Mouse (Mus musculus) embryonic facial prominence, embryonic 12.5 days (tissue): ENCODE measurements around the gene Nab2. TPM values are rescaled to one million over a fixed set of nuclear protein-coding genes. Genes with fewer than 3 reads are reported as not detected.

Experiments used
- ATAC-seq: fragments of 200-750 bp; cut with Nextera tagmentation; 2 replicates; pipeline ENCODE4 v1.8.0; 2017; ENCODE audit not compliant: insufficient number of reproducible peaks, insufficient read depth, low FRiP score, low TSS enrichment
- H3K27ac ChIP-seq: fragments of 300-500 bp; sonication (generic); 2 replicates; pipeline ENCODE4 v1.5.1; 2016; ENCODE audit warnings: mild to moderate bottlenecking
- H3K27me3 ChIP-seq: fragments of 300-500 bp; sonication (generic); 2 replicates; pipeline ENCODE4 v1.6.1; 2016; ENCODE audit warnings: mild to moderate bottlenecking, moderate library complexity
- H3K36me3 ChIP-seq: fragments of 300-500 bp; sonication (generic); 2 replicates; pipeline ENCODE4 v1.6.1; 2016; ENCODE audit warnings: mild to moderate bottlenecking
- H3K4me1 ChIP-seq: fragments of 300-500 bp; sonication (generic); 2 replicates; pipeline ENCODE4 v1.6.1; 2016
- H3K4me2 ChIP-seq: fragments of 300-500 bp; sonication (generic); replicated peaks from 2 replicates; pipeline ENCODE4 v1.6.1; 2016; ENCODE audit warnings: mild to moderate bottlenecking, moderate library complexity
- H3K4me3 ChIP-seq: fragments of 300-500 bp; sonication (generic); 2 replicates; pipeline ENCODE4 v1.5.1; 2016; ENCODE audit warnings: mild to moderate bottlenecking
- H3K9ac ChIP-seq: fragments of 300-500 bp; sonication (generic); 2 replicates; pipeline ENCODE4 v1.6.1; 2016; ENCODE audit warnings: mild to moderate bottlenecking, moderate library complexity
- H3K9me3 ChIP-seq: fragments of 300-500 bp; sonication (generic); 2 replicates; pipeline ENCODE4 v1.6.1; 2016; ENCODE audit warnings: mild to moderate bottlenecking, moderate library complexity
- WGBS: fragments of 180-500 bp; shearing (Covaris S2); methylation state at CpG from one replicate; pipeline ENCODE4 v1.1.7; 2016; 5-methylcytosine and 5-hydroxymethylcytosine counted together
- polyA plus RNA-seq: library from polyadenylated mRNA; unstranded; fragments of >200 nt; fragmentation: Nextera tagmentation; extraction: Ambion mirVana; gene quantifications from 2 replicates; pipeline ENCODE4 v1.2.1, GENCODE M21; 2016

Gene Nab2
- polyA plus RNA-seq, 1 experiment from 2014 or later: 18.8 TPM

- Histone ChIP-seq H3K4me2 (no peak overlapping the region), H3K27ac (no peak overlapping the region), H3K9me3 (no peaks in the 10 kb centered on the region), H3K36me3 (no peaks in the 10 kb centered on the region), H3K27me3 (no peaks in the 10 kb centered on the region), H3K4me3 (no peak overlapping the region), H3K9ac (no peak overlapping the region), H3K4me1 (peaks cover 15% of the 10 kb centered on the region)
- WGBS: 95% methylated on average over 2 of the region's 2 CpGs
- ATAC-seq: no peak
Measured at GRCm38 (mm10) chr10:127670185-127670584, 1.8 kb upstream of the Nab2 start.

DNA sequence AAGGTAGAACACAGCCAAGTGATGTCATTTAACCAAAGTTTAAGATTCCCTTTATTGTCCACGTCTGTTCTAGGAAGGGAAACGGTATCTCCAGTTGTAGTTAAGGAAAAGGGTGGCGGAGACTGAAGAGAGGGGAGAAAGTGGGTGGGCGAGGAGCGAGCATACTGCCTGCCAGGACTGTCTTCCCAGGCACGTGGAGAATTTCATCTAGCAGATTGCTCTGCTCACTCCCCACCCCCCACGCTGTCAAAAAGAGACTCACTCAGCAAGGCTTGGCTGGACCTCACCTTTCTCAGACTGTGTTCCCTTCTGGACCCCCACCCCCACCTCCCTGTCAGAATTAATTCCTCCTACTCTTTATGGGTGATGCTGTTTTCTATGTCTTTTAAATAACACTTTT, 802 bp upstream of the Nab2 start:
- Histone ChIP-seq H3K27ac (peak overlapping the region; percentile 99), H3K4me3 (peak overlapping the region; percentile 78), H3K9ac (peak overlapping the region; percentile 16; the same call in 1 of the 2 replicates), H3K4me1 (peaks cover 25% of the 10 kb centered on the region), H3K36me3 (peaks cover 5% of the 10 kb centered on the region), H3K9me3 (no peaks in the 10 kb centered on the region), H3K4me2 (peak overlapping the region; percentile 86), H3K27me3 (no peaks in the 10 kb centered on the region)
- ATAC-seq: no peak
- WGBS: 5% methylated on average over 7 of the region's 7 CpGs

GRCm38 (mm10) chr10:127667269-127668092, 887 bp downstream of the Nab2 start:
- Histone ChIP-seq H3K9ac (peak overlapping the region; percentile 90), H3K4me3 (peak overlapping the region; percentile 78), H3K27ac (peak overlapping the region; percentile 99), H3K27me3 (no peaks in the 10 kb centered on the region), H3K4me2 (peak overlapping the region; percentile 86), H3K36me3 (peaks cover 17% of the 10 kb centered on the region), H3K4me1 (peaks cover 42% of the 10 kb centered on the region), H3K9me3 (no peaks in the 10 kb centered on the region)
- under 1% methylated on average over 34 of the region's 35 CpGs for WGBS
- ATAC-seq: peak; percentile 52

DNA sequence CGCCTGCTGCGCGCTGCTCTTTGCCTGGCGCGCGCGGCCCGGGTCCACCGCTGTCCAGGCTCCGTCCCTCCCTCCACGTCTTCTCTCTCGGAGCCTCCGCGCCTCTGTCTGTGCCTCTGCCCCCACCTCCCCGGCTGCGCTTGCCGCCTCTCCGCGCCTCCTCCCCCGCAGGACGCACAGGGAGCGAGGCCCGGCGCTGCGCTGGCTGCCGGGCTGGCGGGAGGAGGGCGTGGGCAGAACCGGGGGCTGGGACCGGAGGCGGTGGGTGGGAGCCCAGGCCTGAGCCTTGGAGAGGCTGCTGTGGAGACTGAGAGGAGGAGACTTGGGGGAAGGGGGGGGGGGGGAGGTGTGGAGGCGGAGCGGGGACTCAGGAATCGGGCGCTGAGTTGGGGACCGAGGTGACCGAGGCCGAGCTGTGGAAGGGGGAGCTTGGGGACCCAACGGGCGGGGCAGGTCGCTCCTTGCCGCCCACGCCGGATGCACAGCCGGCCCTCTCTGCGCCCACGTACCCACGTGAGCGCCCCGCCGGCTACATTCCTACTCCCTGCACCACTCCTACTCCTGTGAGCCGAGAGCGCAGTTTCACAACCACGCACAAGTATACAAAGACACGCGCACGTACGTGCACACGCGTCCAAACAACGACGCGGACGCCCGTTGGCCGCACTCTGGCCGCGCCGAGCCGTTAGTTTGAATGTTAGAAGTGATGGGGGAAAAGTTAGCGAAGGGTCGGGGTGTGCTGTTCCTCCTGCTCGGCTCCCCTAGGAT, 1.7 kb downstream of the Nab2 start, which contains the start of gene Nemp1:
Gene Nemp1, plus strand, starts transcription at position 401 of the 768 bp plus-strand sequence.
- WGBS: under 1% methylated on average over 63 of the region's 73 CpGs

GRCm38 (mm10) chr10:127665366-127666181, 2.8 kb downstream of the Nab2 start:
- ATAC-seq: no peak
- Histone ChIP-seq H3K9ac (peak overlapping the region; percentile 90), H3K4me3 (peak overlapping the region; percentile 78), H3K4me1 (peaks cover 58% of the 10 kb centered on the region), H3K27ac (peak overlapping the region; percentile 99), H3K27me3 (no peaks in the 10 kb centered on the region), H3K9me3 (no peaks in the 10 kb centered on the region), H3K4me2 (peak overlapping the region; percentile 86), H3K36me3 (peaks cover 26% of the 10 kb centered on the region)
- WGBS: 3% methylated on average over 14 of the region's 14 CpGs

More for the DNA sequence above, 1.7 kb downstream of the Nab2 start, which contains the start of gene Nemp1:
- no peaks in the 10 kb centered on the region for H3K27me3 ChIP-seq
- peak; percentile 62 for ATAC-seq
- peak within 1 kb of the TSS; percentile 99 for H3K27ac ChIP-seq
- peak within 1 kb of the TSS; percentile 90 for H3K9ac ChIP-seq
- peaks cover 17% of the 10 kb centered on the region for H3K36me3 ChIP-seq
- peak within 1 kb of the TSS; percentile 86 for H3K4me2 ChIP-seq
- peaks cover 50% of the 10 kb centered on the region for H3K4me1 ChIP-seq
- peak within 1 kb of the TSS; percentile 78 for H3K4me3 ChIP-seq
- no peaks in the 10 kb centered on the region for H3K9me3 ChIP-seq

DNA sequence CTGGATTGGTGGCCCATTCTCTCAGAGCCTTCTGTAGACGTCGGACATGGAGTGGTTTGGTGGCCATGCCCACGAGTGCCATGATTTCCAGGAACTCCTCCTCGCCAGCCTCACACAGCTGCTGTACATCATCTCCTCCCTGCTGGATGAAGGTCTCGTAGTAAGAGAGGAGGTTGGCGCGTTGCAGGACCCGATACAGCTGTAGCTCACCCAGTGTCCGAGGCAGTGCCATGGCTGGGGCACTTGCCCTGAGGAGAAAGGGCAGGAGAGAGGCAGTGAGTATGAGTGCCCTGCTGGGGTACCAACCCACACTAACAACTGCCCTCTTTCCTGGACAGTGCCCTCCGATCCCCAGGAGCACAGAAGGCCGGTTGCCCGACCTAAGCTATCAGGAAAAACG, 3.5 kb downstream of the Nab2 start:
- ATAC-seq: no peak
- H3K4me2 ChIP-seq: peak overlapping the region; percentile 86
- no peaks in the 10 kb centered on the region for H3K9me3 ChIP-seq
- 28% methylated on average over 13 of the region's 13 CpGs for WGBS
- peaks cover 58% of the 10 kb centered on the region for H3K4me1 ChIP-seq
- no peak overlapping the region for H3K27ac ChIP-seq
- H3K36me3 ChIP-seq: peaks cover 33% of the 10 kb centered on the region
- peak overlapping the region; percentile 90 for H3K9ac ChIP-seq
- peak overlapping the region; percentile 78 for H3K4me3 ChIP-seq
- no peaks in the 10 kb centered on the region for H3K27me3 ChIP-seq

- Histone ChIP-seq H3K4me2 (peak overlapping the region; percentile 86), H3K27me3 (no peaks in the 10 kb centered on the region), H3K36me3 (peaks cover 34% of the 10 kb centered on the region), H3K27ac (0 out of 2 replicates have a peak overlapping the region, but pooled peaks have one; percentile 85), H3K9me3 (no peaks in the 10 kb centered on the region), H3K4me1 (peaks cover 52% of the 10 kb centered on the region), H3K4me3 (peak overlapping the region; percentile 78), H3K9ac (peak overlapping the region; percentile 90; the same call in 1 of the 2 replicates)
- WGBS: 28% methylated on average over 16 of the region's 16 CpGs
- ATAC-seq: no peak
Measured at GRCm38 (mm10) chr10:127664166-127664565, 4.2 kb downstream of the Nab2 start.

DNA sequence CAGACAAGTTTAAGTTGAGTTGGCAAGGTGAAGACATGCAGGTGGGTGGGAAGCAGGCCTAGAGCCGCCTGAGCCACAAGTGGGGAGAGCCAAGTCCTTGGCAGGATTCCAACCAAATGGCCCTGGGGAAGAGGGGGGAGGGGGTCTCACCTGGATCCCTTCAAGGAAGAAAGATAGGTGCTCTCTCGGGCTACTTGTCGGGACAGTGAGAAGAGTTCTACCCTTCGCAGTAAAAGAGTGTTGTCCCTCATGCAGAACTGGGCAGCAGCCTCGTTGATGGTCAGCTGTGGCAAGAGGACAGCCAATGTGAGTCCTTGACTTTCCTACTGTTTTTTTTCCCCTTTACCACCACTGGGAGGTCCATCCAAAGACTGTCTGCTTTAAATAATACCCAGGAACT, 4.8 kb downstream of the Nab2 start:
- H3K36me3 ChIP-seq: peaks cover 34% of the 10 kb centered on the region
- peak overlapping the region; percentile 85; the same call in 1 of the 2 replicates for H3K27ac ChIP-seq
- H3K27me3 ChIP-seq: no peaks in the 10 kb centered on the region
- H3K4me1 ChIP-seq: peaks cover 52% of the 10 kb centered on the region
- H3K4me2 ChIP-seq: peak overlapping the region; percentile 86
- H3K9me3 ChIP-seq: no peaks in the 10 kb centered on the region
- no peak for ATAC-seq
- WGBS: 27% methylated on average over 5 of the region's 5 CpGs
- H3K4me3 ChIP-seq: 0 out of 2 replicates have a peak overlapping the region, but pooled peaks have one; percentile 15
- no peak overlapping the region for H3K9ac ChIP-seq

- H3K36me3 ChIP-seq: peaks cover 34% of the 10 kb centered on the region
- H3K9ac ChIP-seq: peak overlapping the region; percentile 37
- H3K9me3 ChIP-seq: no peaks in the 10 kb centered on the region
- H3K4me1 ChIP-seq: peaks cover 56% of the 10 kb centered on the region
- H3K27me3 ChIP-seq: no peaks in the 10 kb centered on the region
- peak overlapping the region; percentile 15; the same call in 1 of the 2 replicates for H3K4me3 ChIP-seq
- ATAC-seq: no peak
- H3K4me2 ChIP-seq: peak overlapping the region; percentile 42
- H3K27ac ChIP-seq: peak overlapping the region; percentile 85
- WGBS: 25% methylated on average over 19 of the region's 19 CpGs
Measured at GRCm38 (mm10) chr10:127662666-127663253, 5.6 kb downstream of the Nab2 start.

DNA sequence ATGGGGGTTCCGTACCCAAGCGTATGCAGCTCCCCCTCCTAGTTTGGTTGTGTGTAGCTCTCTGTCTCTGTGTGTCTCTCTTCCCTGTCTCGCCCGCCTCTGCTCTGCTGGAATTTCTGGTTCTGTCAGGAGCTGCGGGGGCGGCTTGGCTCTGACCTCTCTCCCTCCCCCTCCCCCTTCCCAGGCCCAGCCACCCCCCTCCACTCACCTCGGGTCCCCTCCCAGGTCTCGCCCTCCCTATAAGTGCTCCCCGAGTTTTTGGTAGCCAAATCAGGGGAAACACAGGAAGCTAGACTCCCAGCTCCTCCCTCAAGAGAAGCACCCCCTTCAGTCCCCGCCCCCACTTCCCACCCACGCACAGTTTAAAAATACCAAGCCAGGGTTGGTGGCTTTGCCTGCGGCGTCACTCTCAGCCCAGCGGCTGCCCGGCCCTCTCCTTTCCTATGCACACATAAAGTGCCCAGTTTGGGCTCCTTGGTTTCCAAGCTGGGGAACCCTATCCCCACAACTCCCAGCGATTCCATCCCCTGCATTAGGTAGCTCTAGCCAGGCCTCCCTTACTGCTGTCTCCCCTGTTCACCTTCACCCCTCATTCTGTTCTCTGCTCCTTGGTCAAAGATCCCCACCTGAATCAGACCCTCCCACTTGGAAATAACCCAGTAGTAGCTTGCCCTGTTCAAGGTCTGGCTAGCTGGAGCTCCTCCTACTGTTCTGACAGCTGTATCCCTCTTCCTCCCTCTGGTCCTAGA, 6.3 kb downstream of the Nab2 start:
- H3K4me1 ChIP-seq: peaks cover 56% of the 10 kb centered on the region
- WGBS: 10% methylated on average over 16 of the region's 16 CpGs
- peak overlapping the region; percentile 37 for H3K9ac ChIP-seq
- no peaks in the 10 kb centered on the region for H3K27me3 ChIP-seq
- no peaks in the 10 kb centered on the region for H3K9me3 ChIP-seq
- peak overlapping the region; percentile 85 for H3K27ac ChIP-seq
- H3K36me3 ChIP-seq: peaks cover 34% of the 10 kb centered on the region
- peak overlapping the region; percentile 42 for H3K4me2 ChIP-seq
- peak overlapping the region; percentile 15 for H3K4me3 ChIP-seq
- ATAC-seq: no peak
